Mouse (Mus musculus) cerebellum, postnatal 36 days (tissue): Measurements from ENCODE around the gene Cfap74.
"Not testable (repeated sequence)": the region's sequence is repeated elsewhere in the genome, so short reads cannot be mapped to it uniquely, and the experiment has no call there.

ENCODE experiments used
- DNase-seq, 2 experiments: peaks; one replicate each; pipeline ENCODE4 v3.0.0; 2021 to 2022; ENCODE audit warnings: mixed read lengths in 2 of 2

Cfap74 gene

GRCm38 (mm10) chr4:155470263-155470953, 61.4 kb downstream of the Cfap74 start:
- DNase-seq = no peak

DNA sequence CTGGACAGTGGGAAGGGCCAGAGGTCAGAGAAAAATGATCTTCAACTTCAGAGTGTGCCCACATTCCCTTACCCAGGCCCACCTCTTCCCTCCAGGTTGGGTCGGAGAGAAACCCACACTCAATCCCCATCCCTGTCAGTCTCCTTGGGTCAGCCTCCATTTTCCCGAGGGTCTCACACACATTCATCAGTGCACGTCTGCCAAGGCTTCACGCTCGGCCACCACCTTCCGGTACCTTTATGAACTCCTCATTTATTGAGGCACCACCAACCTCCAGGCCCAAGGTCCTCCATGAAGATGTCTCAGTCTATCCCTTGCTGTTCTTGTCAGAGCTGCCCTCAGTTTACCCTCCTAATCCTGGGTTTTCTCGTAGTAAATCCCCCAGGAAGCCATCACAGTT, 62.0 kb downstream of the Cfap74 start:
- no peak for DNase-seq

DNA sequence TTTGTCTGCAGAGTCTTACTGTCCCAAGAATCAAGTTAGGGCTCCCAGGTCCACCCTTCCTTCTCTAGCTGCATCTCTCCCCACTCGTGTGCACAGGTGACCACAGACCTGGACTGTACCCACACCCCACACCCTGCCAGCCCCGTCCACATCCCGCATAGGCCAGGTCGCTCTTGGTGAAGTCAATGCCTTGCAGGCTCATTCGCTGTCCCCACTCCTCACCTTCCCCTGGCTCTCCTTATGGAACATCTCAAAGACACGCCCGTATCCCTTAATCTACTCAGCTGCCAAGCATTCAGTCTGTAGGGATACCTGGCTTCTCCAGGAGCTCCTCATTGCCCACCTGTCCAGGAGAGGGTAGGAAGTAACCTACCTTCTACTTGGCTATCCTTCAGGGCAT, 62.4 kb downstream of the Cfap74 start:
- no peak for DNase-seq

DNA sequence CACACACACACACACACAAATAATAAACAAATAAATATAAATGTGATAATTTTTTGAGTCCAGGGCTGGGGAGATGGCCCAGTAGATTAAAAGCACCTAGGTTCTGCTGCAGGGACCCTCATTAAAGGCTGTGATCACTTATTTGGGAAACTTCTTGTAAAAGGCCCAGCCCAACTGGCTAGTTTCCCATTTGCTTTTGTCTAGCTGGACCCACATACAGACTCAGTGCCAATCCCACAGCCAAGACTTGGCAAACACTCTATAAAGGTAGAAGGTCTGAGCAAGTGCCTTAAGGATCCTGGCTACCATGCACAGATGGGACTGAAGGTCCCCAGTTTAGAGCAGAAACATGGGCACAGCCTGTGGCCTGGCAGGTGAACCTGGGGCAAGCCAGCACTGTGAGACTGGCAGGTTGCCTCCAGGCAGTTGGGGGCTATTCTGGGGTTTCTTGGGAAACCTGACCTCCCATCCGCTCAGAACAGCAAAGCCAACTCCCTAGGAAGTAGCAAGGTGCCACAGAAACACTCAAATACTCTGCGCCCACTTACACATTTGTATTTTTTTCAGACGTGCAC, 63.8 kb downstream of the Cfap74 start:
- peak; percentile 76 to 79 for DNase-seq

GRCm38 (mm10) chr4:155473319-155473718, 64.3 kb downstream of the Cfap74 start:
- DNase-seq = peak; percentile 80 to 82

GRCm38 (mm10) chr4:155473796-155474195, 64.8 kb downstream of the Cfap74 start:
- not testable (repeated sequence) for DNase-seq

- DNase-seq = peak; percentile 80 to 86
Measured at GRCm38 (mm10) chr4:155481381-155482124, 72.6 kb downstream of the Cfap74 start.

DNA sequence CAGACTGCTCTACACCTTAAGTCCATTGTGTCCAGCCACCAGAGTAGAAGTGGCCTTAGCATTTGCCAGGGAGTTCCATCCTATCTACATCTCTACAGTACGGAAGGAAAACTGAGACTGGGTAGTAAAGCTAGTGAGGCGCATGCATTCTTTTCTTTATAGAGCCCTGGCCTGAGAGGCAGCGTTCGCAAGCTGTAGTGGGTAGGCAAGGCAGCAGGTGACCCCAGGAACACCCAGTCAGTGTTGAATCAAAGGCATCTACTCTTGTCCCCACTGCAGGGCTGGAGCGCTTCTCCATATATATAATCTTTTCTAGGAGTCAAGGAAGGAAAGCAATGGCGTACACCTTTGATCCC, 73.1 kb downstream of the Cfap74 start:
- no peak for DNase-seq

- DNase-seq = no peak
Measured at GRCm38 (mm10) chr4:155482733-155483540, 73.9 kb downstream of the Cfap74 start.

DNA sequence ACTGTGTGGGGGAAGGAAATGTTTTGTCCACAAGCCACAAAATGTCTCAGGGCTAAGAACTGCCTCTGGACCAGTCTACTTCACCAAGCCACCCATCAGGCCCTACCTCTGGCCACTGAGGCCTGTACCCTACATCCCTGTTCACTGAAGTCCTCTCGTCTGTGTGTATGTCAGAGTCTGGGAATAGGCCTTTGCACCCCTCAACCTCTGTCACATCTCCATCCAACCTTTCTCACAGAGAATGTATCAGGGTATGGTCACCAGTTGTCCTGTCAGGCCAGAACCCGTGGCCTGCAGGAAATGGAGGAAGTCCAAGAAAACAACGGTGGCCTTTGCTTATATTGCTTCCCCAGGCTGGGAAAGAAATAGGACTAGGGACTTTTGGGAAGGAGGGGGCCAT, 76.5 kb downstream of the Cfap74 start:
- DNase-seq = no peak

DNA sequence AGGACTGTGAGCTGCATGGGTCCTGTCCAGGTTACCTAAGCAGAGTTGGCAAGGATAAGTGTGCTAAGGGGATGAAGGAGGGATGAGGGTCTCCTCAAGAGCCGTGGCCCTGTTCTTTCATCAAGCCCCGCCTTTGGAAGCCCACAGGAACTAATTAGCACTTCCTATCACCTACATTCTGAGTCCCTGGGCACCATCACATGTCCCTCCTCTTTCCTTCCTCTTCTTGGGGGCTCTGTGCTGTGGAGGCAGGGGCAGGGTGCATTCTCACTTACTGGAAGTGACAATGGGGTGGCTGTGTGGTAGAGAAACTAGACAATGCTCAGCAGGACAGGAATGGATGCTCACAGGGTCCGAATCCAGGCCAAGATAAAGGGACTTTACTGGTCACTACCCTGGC, 78.8 kb downstream of the Cfap74 start:
- no peak for DNase-seq

GRCm38 (mm10) chr4:155488232-155489025, 79.4 kb downstream of the Cfap74 start:
- no peak for DNase-seq

DNA sequence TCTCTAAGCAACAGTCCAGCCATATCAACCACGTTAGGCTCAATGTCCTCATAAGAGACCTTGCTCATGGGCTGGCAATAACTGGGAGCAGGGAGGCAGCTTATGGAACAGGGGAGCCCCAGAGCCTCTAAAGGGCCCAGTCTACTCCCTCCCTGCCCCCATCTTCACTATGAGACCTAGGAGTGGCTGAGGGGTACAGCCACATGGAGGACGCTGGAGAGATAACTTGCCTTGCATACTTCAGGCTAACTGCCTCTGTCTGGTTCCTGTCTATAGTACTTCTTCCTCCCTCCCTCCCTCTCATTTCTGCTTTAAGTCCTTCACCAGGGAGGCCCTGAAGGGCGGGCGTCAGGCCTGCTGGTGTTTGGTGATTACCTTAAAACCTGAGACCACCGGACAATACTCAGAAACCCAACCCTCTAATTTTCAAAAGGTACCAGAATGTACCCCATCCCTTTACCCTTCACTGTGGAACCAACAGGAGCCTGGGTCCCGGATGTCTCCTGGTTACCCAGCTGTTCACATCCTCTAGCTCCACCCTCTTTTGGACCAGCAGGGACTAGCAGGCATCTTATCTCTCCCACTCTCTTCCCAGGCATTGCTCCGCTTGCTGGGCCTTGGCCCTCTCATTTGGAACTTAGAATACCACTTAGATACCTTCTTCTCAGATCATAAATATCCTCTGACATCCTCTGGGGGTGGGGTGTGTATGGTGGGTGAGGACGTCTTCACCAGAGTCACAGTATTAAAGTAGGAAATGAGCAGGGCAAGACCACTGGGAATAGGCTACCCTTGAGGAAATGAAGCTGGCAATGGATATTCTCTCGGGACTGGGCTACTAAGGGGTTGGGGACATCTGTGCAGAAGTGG, 80.3 kb downstream of the Cfap74 start:
- no peak for DNase-seq

- no peak for DNase-seq
Measured at GRCm38 (mm10) chr4:155490456-155490855, 81.5 kb downstream of the Cfap74 start.

DNA sequence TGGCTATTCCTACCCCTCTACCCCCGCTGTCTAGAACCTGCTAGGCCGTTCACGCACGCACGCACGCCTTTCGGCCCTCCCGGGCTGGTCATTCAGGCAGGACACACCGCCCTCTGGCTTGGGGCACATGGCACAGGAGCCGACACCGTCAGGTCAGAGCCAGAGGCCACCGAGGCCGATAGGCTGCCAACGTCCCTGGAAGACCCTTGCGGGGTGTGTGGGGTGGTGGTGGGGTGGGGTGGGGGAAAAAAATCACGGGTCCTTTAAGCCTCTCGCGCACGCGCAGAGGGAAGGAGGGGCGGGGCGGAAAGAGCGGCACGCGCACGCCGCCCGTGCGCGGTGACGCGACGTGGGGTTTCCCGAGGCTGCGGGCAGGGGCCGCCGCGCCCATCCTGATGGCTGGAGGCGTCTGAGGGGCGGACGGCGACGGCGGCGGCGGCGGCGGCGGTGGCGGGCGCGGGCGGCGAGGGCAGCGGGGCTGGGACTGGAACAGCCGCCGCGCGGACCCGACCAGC, 82.1 kb downstream of the Cfap74 start, which contains the start of gene Gnb1:
Gene Gnb1 (plus strand): TSS at position 372 of the 515 bp plus-strand sequence.
- DNase-seq = peak; percentile 96 to 98

DNA sequence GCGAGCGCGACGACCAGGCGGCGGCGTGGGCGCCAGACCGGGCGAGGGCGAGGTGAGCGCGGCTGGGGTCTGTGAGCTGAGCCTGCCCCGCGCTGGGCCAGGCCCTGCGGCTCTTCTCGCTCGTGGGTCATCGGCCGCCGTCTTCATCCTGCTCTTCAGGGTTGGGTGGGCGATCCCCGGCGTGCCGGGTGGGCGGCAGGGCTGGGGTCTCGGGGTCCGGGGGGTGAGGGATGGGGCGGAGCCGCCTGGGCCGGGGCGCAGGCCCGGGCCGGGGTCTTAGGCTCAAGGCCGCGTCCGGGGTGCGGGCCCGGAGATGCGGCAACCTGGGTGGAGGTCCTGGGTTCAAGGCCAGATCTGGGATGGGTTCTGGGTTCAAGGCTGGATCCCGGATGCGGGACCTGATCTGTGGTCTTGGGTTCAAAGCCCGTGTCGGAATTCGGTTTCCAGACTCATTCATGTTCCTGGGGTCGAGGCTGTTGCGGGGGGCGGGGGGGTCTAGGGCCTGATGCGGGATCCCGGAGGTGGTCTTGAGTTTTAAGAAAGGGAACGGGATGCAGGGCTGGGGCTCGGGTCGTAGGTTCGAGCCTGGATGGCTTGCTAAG, 82.6 kb downstream of the Cfap74 start:
- peak in 1 of 2 experiments; percentile 31 for DNase-seq

DNA sequence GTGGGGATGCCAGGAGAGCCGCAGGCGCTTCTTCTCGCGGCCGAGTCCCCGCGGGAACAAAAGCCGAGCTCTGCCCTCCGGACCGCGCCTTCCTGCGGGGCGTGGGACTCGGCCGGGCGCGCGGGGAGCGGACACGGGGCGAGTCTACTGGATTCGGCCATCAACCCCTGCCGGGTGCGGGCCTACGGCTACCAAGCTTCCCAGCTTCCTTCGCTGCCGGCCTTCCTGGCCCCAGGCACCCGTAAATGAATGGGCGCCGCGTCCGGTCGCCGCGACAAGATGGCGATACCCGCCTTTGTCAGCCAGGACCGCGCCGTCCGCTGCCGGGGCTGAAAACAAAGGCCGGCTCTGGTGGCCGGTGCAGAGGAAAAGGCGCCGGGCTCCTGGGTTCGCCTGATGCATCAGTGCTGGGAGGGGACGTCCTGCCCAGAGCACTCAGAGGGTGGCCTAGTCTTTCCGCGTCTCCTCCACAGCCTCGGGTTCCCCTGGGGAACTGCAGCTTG, 83.2 kb downstream of the Cfap74 start:
- peak; percentile 55 to 61 for DNase-seq

- no peak for DNase-seq
Measured at GRCm38 (mm10) chr4:155494891-155495290, 85.9 kb downstream of the Cfap74 start.

DNA sequence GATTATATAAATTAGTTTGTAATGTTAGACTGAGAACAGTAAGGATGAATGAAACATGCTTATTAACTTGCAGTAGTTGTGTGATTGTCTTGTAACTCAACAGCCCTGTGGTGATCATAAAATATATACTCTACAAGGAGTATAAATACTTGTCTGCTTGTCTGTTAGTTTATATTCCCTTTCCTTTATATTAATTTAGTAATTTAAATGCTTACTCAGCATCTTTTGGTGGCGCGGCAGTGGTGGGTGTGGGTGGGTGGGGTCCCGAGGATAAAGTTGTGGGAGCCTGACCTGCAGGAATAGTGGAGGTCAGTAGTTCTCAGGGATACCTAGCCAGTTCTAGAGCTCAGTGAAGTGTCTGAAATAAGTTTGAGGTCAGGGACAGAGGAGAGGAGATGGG, 89.0 kb downstream of the Cfap74 start:
- DNase-seq = no peak

DNA sequence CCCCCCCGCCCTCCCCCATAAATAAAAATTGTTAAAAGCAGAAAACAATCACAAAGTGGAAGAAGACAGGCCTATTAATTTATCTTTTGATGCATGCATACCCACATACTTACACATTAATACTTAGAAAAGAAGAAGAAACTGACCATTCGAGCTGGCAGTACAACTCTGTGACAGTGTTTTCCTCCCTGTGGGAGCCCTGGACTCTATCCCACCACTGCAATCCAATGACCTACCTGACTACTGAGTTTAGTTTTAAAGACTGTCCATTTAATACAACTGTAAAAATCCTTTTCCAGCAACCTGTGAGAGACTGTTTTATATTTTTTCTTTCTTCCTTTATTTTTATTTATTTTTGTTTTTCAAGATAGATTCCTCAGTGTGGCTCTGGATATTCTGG, 92.1 kb downstream of the Cfap74 start:
- DNase-seq = peak; percentile 55 to 58
